Mouse (Mus musculus) E14TG2a.4 (cell line): ENCODE data around the gene Pigyl.

Experiments
- CTCF ChIP-seq: conservative IDR thresholded peaks from 2 replicates; pipeline ENCODE4 v1.5.1; 2014; ENCODE audit warnings: low read length
- NANOG ChIP-seq: IDR thresholded peaks from 2 replicates; pipeline ENCODE4 v1.6.1; 2014; ENCODE audit warnings: borderline replicate concordance, low read length, mixed read lengths

- TF ChIP-seq CTCF (peak; percentile 52), NANOG (no peak)
These were observed 2.8 kb upstream of the Pigyl start for GRCm38 (mm10) chr9:22153810-22154209.
